In the genomic region with DNA sequence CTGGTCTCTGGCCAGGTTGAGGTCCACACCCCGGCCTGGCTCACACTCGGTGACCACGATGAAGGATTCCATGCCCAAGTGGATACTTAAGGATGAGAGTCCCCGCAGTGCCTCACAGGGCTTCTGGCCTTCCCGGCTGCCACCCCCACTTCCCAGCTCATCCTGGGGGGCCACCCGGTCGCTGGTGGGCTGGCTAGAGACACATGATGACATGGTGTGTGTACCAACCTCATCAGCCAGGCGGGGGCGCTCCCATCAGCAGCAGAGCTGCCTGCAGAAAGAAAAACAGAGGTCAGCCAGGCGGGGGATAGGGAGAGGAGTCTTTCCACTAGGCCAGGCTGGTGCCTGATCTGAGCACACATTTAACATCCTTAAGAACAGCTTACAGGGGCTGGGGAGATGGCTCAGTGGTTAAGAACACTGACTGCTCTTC, we compare ENCODE assay signal across 9 mouse cellular contexts. TPM values are rescaled to one million over a fixed set of nuclear protein-coding genes. Genes with fewer than 3 reads are reported as not detected.
A peak's percentile ranks its signal among the peaks of the same experiment; 100 is the strongest.
DNase-seq lines count a peak whose midpoint lies in the region; ATAC-seq and TF ChIP-seq lines count a peak whose summit lies in the region.
"Had no signal": no experiment of that assay in that cellular context is flagged by ENCODE, and none has a peak within 500 bp of the region (broad histone marks: within the 10 kb centered on the region; RNA-seq: fewer than 3 reads in every experiment).

No protein-coding gene starts in this region.

- peak overlapping the region; percentile 42; a peak in 3 of 4 replicates for H3K4me3 ChIP-seq in ES-E14 (ENCODE audit: insufficient read depth in 1 of 2, low read depth in 1 of 2, low read length in 2 of 2, poor library complexity in 1 of 2, severe bottlenecking in 1 of 2)
- H3K4me3 ChIP-seq: neural tube, embryonic 13.5 days had no signal

- peaks cover 5 to 18% of the 10 kb centered on the region in 2 experiments for H3K4me1 ChIP-seq in ES-E14 (ENCODE audit: control insufficient read depth in 2 of 2, insufficient read depth in 2 of 2, low read length in 2 of 2, poor library complexity in 1 of 2)

- H3K36me3 ChIP-seq in ES-E14 (ENCODE audit: control insufficient read depth, insufficient read depth, low read length, poor library complexity, severe bottlenecking) = peaks cover 3% of the 10 kb centered on the region; the same call in 1 of the 2 replicates
- no peaks in the 10 kb centered on the region for H3K36me3 ChIP-seq in splenic B cell, adult 2 months (ENCODE audit: control insufficient read depth, insufficient read depth, low read length, poor library complexity, severe bottlenecking)

- peak overlapping the region; percentile 2 for H3K9ac ChIP-seq in ES-E14 (ENCODE audit: insufficient read depth, low read depth, low read length, poor library complexity, severe bottlenecking)
- H3K9ac ChIP-seq: neural tube, embryonic 13.5 days had no signal

- in situ Hi-C loops in ES-E14 (cut with MboI; ENCODE audit: low sequenced_read_pairs in 2 of 2, unreplicated experiment in 2 of 2) = no loop called here

- no peaks in the 10 kb centered on the region for H3K27me3 ChIP-seq in splenic B cell, adult 2 months (ENCODE audit: control insufficient read depth, insufficient read depth, low read length, poor library complexity, severe bottlenecking)
- H3K27me3 ChIP-seq: neural tube, embryonic 13.5 days had no signal

- DNase-seq in kidney, adult 18-20 months = peak; percentile 35
- DNase-seq in kidney, adult 9 months = no peak
- no peak for DNase-seq in ES-E14 (ENCODE audit: low read depth, low spot score)
- peak; percentile 82 for DNase-seq in cerebellum, adult 9-11 months
- peak; percentile 68 for DNase-seq in kidney, postnatal 10 days
- peak; percentile 34 for DNase-seq in splenic B cell, adult 2 months (ENCODE audit: low read depth, low spot score)
- DNase-seq in MN1 (ENCODE audit: low spot score) = no peak

- H3K9me3 ChIP-seq in ES-E14 (ENCODE audit: control insufficient read depth, insufficient read depth, low read depth, low read length) = no peaks in the 10 kb centered on the region
- H3K9me3 ChIP-seq: neural tube, embryonic 13.5 days had no signal

- H3K27ac ChIP-seq in ES-E14 (ENCODE audit: insufficient read depth, low read depth, low read length, poor library complexity, severe bottlenecking) = no peak overlapping the region
- H3K27ac ChIP-seq: neural tube, embryonic 13.5 days had no signal

- ATAC-seq in activated CD4-positive, CD25-positive, alpha-beta regulatory T cell, adult 4 months = no peak

TF ChIP-seq in ES-E14, 5 proteins besides CTCF, POLR2A, EP300 and RAD21:
- TF ChIP-seq HCFC1 (IDR thresholded peaks at IDR 0.05; ENCODE audit: borderline replicate concordance, insufficient read depth, low read length) = no peak
- TF ChIP-seq ZC3H11A (IDR thresholded peaks at IDR 0.05; ENCODE audit: borderline replicate concordance, low read depth, low read length) = no peak
- TF ChIP-seq CHD2 (IDR thresholded peaks at IDR 0.05; ENCODE audit: low read depth, low read length) = no peak
- no peak for TF ChIP-seq ZNF384 (IDR thresholded peaks at IDR 0.05; ENCODE audit: low read depth, low read length)
- no peak for TF ChIP-seq MAFK (IDR thresholded peaks at IDR 0.05; ENCODE audit: insufficient read depth, low read depth, low read length)

RNA-seq across cellular contexts. Expression of gene Camkk2, which starts 15.2 kb away (rescaled TPM):
- 12.7 and 16.1 TPM in 2 replicates for total RNA-seq in ES-E14 (2012; rRNA removed)
- 1 to 10 TPM; 2.6 to 2.8 TPM for polyA plus RNA-seq in activated CD4-positive, CD25-positive, alpha-beta regulatory T cell, adult 4 months (2017; shearing (Covaris generic))

RNA-seq across cellular contexts. Expression of gene P2rx4, which starts 56.7 kb away (rescaled TPM):
- total RNA-seq in ES-E14 (2012; rRNA removed) = 7.5 and 12.6 TPM in 2 replicates
- 10 to 100 TPM; 27.6 to 32.1 TPM for polyA plus RNA-seq in activated CD4-positive, CD25-positive, alpha-beta regulatory T cell, adult 4 months (2017; shearing (Covaris generic))

RNA-seq across cellular contexts. Expression of gene Anapc5, which starts 57.1 kb away (rescaled TPM):
- 285 and 344 TPM in 2 replicates for total RNA-seq in ES-E14 (2012; rRNA removed)
- polyA plus RNA-seq in activated CD4-positive, CD25-positive, alpha-beta regulatory T cell, adult 4 months (2017; shearing (Covaris generic)) = 10 to 100 TPM; 90.8 to 92.8 TPM

Comparison
In these comparisons a context has a peak if more than half of its experiments do, and no peak if none do; other contexts are left out.
1. DNase-seq: peak in kidney, adult 18-20 months (single experiment), cerebellum, adult 9-11 months (single experiment), kidney, postnatal 10 days (single experiment) and splenic B cell, adult 2 months (single experiment); none in kidney, adult 9 months (single experiment), ES-E14 (single experiment) and MN1 (single experiment).